Mouse (Mus musculus) ES-Bruce4 (cell line): ENCODE results near the gene Lmod2. TPM values are rescaled to one million over a fixed set of nuclear protein-coding genes. Genes with fewer than 3 reads are reported as not detected.

Experiments used
- H3K27ac ChIP-seq: 2 replicates; pipeline ENCODE4 v1.5.1; 2012; ENCODE audit warnings: low read length, inconsistent platforms; ENCODE audit not compliant: insufficient read depth
- H3K27me3 ChIP-seq: 2 replicates; pipeline ENCODE4 v1.6.1; 2012; ENCODE audit warnings: mild to moderate bottlenecking, low read length, inconsistent platforms; ENCODE audit not compliant: control insufficient read depth, poor library complexity, insufficient read depth, severe bottlenecking
- H3K36me3 ChIP-seq: 2 replicates; pipeline ENCODE4 v1.6.1; 2012; ENCODE audit warnings: inconsistent platforms, mild to moderate bottlenecking, low read length, moderate library complexity; ENCODE audit not compliant: control insufficient read depth, poor library complexity, insufficient read depth, severe bottlenecking
- H3K4me1 ChIP-seq: one replicate; pipeline ENCODE4 v1.8.1; 2011; ENCODE audit warnings: low read length; ENCODE audit not compliant: control insufficient read depth, insufficient read depth
- H3K4me3 ChIP-seq: 2 replicates; pipeline ENCODE4 v1.5.1; 2011; ENCODE audit warnings: low read depth, mild to moderate bottlenecking, low read length
- H3K9ac ChIP-seq: 2 replicates; pipeline ENCODE4 v1.6.1; 2012; ENCODE audit warnings: low read depth, mild to moderate bottlenecking, inconsistent platforms; ENCODE audit not compliant: poor library complexity, severe bottlenecking
- H3K9me3 ChIP-seq: replicated peaks from 2 replicates; pipeline ENCODE4 v1.6.1; 2012; ENCODE audit warnings: mild to moderate bottlenecking, low read length, inconsistent platforms; ENCODE audit not compliant: control insufficient read depth, poor library complexity, insufficient read depth, severe bottlenecking
- CTCF ChIP-seq: IDR thresholded peaks from one replicate; pipeline ENCODE4 v1.8.1; 2011; ENCODE audit warnings: low read depth, low read length
- EP300 ChIP-seq: IDR thresholded peaks from 2 replicates; pipeline ENCODE4 v1.6.1; 2011; ENCODE audit warnings: low read depth, low read length; ENCODE audit not compliant: insufficient read depth
- POLR2A ChIP-seq: IDR thresholded peaks from one replicate; pipeline ENCODE4 v1.8.1; 2011; ENCODE audit warnings: low read length; ENCODE audit not compliant: insufficient read depth
- polyA plus RNA-seq: library from polyadenylated mRNA; stranded (reverse); fragments of >200 nt; gene quantifications from 2 replicates; pipeline ENCODE4 v1.2.4, GENCODE M21; 2011; ENCODE audit warnings: low read depth; ENCODE audit not compliant: missing spikeins, insufficient read depth, insufficient read length

The Lmod2 gene
- polyA plus RNA-seq, 1 experiment: not detected

DNA sequence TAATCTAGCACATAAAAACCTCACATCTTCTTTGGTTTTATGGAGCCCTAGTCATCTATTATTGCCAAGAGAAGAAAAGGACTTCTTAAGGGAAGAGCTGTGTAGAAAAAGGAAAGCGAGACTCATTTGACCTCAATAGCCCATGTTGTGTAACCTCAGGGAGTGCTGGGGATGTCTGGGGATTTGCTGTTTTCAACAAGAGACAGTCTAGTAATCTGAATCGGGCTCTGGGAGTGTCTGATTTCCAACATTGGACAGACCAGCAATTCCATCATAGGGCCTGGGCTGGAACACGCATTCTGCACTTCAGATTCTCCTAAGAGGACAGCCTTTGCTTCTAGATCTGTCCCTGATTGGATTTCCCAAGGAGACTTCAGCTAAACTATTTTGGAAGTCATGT lies 14.1 kb upstream of the Lmod2 start:
- H3K4me1 ChIP-seq: no peaks in the 10 kb centered on the region
- no peak for TF ChIP-seq EP300
- no peak for TF ChIP-seq POLR2A
- no peak for TF ChIP-seq CTCF
- no peaks in the 10 kb centered on the region for H3K9me3 ChIP-seq
- no peak overlapping the region for H3K27ac ChIP-seq
- H3K36me3 ChIP-seq: no peaks in the 10 kb centered on the region
- H3K27me3 ChIP-seq: no peaks in the 10 kb centered on the region
- H3K9ac ChIP-seq: no peak overlapping the region
- no peak overlapping the region for H3K4me3 ChIP-seq

DNA sequence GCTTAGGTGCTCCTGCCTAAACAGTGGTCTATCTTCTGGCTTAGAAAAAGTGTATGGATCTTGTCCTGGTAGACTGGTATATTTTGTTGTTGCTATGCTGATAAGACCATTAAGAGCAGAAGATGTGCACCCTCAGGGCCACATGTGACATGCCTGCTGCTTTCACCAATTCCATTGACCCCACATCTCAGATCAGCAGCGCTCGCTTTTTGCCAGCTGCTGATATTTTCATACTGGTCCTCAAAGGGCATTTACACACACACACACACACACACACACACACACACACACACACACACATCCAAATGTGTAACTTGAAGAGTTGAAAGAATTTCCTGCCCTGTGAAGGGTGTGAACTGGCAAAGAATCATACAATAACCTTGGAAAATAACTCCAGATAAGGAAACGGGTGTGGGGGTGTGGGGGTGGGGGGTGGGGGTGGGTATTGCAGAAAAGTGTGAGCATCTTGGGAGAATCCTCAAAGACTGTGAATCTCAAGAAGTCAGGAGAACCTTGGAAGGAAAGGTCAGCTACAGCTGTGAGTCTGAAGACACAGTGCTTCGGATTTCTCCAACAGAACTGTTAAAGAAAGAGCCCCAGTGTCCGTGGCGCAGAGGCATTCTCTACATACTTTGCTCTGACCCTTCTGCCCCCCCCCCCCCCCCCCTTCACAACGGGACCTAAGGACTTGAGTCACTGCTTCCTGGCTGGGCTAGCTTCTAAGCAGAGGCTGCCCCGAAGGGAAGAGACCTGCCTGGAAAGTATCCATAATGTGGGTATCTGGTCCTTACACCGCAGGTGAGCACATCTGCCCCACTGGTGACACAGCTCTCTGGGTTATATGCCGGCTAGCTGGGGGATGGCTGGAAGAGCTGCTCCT lies 11.9 kb upstream of the Lmod2 start:
- Histone ChIP-seq H3K4me1 (no peaks in the 10 kb centered on the region), H3K9me3 (no peaks in the 10 kb centered on the region), H3K27ac (no peak overlapping the region), H3K27me3 (no peaks in the 10 kb centered on the region), H3K4me3 (no peak overlapping the region), H3K36me3 (no peaks in the 10 kb centered on the region), H3K9ac (no peak overlapping the region)
- TF ChIP-seq POLR2A: no peak
- TF ChIP-seq CTCF: no peak
- TF ChIP-seq EP300: no peak

DNA sequence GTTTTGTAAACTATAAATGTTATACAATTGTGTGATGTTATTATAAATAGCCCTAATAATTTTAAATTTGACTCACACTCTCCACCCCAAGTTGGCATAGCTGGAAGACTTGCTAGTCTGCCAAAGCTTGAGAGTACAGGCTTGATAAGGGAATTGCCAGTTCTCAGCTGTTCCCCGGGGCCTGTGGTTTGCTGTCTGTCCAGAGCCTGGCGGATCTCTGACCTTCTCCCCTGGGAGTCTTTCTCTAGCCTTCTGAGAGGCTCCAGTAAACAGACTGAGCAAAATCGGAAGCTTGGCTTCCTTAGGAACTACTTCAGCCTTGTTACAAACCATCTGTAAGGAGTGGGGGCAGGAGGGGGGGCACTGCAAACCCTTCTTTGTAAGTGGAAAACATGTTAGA lies 10.7 kb upstream of the Lmod2 start:
- H3K27ac ChIP-seq: no peak overlapping the region
- H3K4me3 ChIP-seq: no peak overlapping the region
- TF ChIP-seq POLR2A: no peak
- TF ChIP-seq EP300: no peak
- TF ChIP-seq CTCF: no peak
- H3K9me3 ChIP-seq: no peaks in the 10 kb centered on the region
- no peaks in the 10 kb centered on the region for H3K4me1 ChIP-seq
- H3K36me3 ChIP-seq: no peaks in the 10 kb centered on the region
- H3K9ac ChIP-seq: no peak overlapping the region
- no peaks in the 10 kb centered on the region for H3K27me3 ChIP-seq

DNA sequence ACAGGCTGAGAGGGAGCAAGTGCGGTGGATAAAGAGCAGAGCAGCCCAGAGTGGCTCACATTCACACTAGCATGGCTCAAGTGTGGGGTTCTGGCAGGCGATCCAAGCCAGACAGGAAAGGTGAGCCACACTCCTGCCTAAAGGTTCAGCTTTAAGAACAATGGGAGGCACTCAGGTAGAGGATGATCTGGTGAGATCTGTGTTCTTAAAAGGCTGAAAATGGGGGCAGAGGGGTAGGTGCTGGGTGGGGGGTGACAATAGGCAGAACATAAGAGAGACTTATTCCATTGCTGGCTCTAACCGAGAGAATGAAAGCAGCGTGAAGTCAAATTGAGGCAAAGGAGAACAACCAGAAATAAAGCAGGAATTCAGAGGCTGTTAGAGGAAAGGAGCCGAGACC lies 7.3 kb upstream of the Lmod2 start:
- H3K36me3 ChIP-seq: no peaks in the 10 kb centered on the region
- TF ChIP-seq POLR2A (no peak), CTCF (no peak), EP300 (no peak)
- no peak overlapping the region for H3K4me3 ChIP-seq
- H3K4me1 ChIP-seq: no peaks in the 10 kb centered on the region
- H3K27ac ChIP-seq: no peak overlapping the region
- H3K9me3 ChIP-seq: no peaks in the 10 kb centered on the region
- no peak overlapping the region for H3K9ac ChIP-seq
- H3K27me3 ChIP-seq: no peaks in the 10 kb centered on the region

DNA sequence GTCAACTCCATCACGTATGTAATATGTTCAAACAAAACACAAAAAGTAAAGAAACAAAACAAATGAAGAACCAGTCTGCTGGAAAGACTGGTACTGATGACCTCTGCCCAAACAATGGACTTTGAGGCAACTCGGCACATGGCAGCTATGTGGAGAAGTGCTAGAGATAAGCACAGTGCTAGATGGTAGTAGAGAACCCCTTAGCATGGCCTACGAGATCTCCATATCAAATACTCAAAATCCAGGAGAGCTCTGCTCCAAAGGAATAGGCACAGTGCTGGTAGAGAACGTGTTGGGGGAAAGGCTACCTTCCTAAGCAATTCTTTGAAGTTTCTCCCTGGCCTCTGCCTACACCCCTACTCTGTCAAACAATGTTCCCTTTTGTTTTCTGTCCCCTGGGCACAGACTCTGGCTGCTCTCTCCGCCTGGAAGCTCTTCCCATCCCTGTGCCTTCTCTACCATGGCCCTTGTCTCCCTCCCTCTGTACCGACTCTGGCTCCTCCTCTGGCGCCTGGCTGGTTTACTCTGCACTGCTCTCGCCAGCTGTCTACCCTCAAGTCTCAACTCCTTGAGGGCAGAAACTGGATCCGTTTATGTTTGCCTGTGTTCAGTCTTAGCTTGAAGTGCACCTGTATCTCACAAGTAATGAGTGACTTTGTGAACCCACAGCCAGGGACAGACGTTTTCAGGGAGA lies 5.9 kb upstream of the Lmod2 start:
- H3K9ac ChIP-seq: no peak overlapping the region
- H3K4me3 ChIP-seq: no peak overlapping the region
- no peaks in the 10 kb centered on the region for H3K9me3 ChIP-seq
- no peaks in the 10 kb centered on the region for H3K36me3 ChIP-seq
- no peaks in the 10 kb centered on the region for H3K27me3 ChIP-seq
- no peak overlapping the region for H3K27ac ChIP-seq
- H3K4me1 ChIP-seq: no peaks in the 10 kb centered on the region
- no peak for TF ChIP-seq POLR2A
- no peak for TF ChIP-seq CTCF
- no peak for TF ChIP-seq EP300

DNA sequence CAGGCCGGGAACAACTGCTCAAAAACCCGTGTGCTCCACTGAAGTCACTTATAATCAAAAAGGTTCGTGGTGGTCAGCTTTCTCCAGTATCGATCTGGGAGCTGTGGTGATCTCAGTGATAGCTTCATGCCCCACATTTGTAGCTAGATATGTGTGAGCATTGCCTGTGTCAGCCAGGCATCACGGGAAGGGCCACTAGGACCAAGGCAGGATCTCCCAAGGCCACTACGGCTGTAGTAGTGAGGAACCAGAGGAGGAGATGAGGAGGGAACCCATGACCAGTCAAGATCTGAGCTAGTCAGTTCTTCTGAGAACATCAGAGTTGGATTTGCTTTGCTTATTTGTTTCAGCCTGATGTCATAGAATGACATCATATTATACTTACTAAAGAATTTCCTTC lies 1.6 kb downstream of the Lmod2 start:
- no peak overlapping the region for H3K9ac ChIP-seq
- H3K36me3 ChIP-seq: no peaks in the 10 kb centered on the region
- H3K4me1 ChIP-seq: no peaks in the 10 kb centered on the region
- H3K9me3 ChIP-seq: no peaks in the 10 kb centered on the region
- H3K4me3 ChIP-seq: no peak overlapping the region
- TF ChIP-seq CTCF (no peak), EP300 (no peak), POLR2A (no peak)
- no peak overlapping the region for H3K27ac ChIP-seq
- no peaks in the 10 kb centered on the region for H3K27me3 ChIP-seq
